Mouse (Mus musculus) heart, adult 2 months (tissue): ENCODE measurements around the gene Tmprss3. TPM values are rescaled to one million over a fixed set of nuclear protein-coding genes. Genes with fewer than 3 reads are reported as not detected.

Source experiments
- DNase-seq, 2 experiments: peaks; one replicate each; pipeline ENCODE4 v3.0.0; 2021
- H3K27ac ChIP-seq: fragments of 200-600 bp; 2 replicates; pipeline ENCODE4 v1.8.1; 2022
- H3K27me3 ChIP-seq: fragments of 200-500 bp; 2 replicates; pipeline ENCODE4 v1.6.1; 2012; ENCODE audit warnings: mild to moderate bottlenecking, low read length, inconsistent platforms, mixed read lengths; ENCODE audit not compliant: control insufficient read depth, insufficient read depth
- H3K36me3 ChIP-seq: fragments of 200-500 bp; 2 replicates; pipeline ENCODE4 v1.6.1; 2012; ENCODE audit warnings: low read length, inconsistent platforms; ENCODE audit not compliant: control insufficient read depth, insufficient read depth
- H3K4me1 ChIP-seq: fragments of 200-500 bp; 2 replicates; pipeline ENCODE4 v1.6.1; 2011; ENCODE audit warnings: low read length; ENCODE audit not compliant: control insufficient read depth, insufficient read depth
- H3K4me3 ChIP-seq: fragments of 200-600 bp; 2 replicates; pipeline ENCODE4 v1.8.1; 2022
- H3K79me2 ChIP-seq: fragments of 200-500 bp; replicated peaks from 2 replicates; pipeline ENCODE4 v1.6.1; 2012; ENCODE audit warnings: mild to moderate bottlenecking, inconsistent platforms, low read length, moderate library complexity, mixed read lengths; ENCODE audit not compliant: control insufficient read depth, insufficient read depth
- H3K9ac ChIP-seq: fragments of 200-500 bp; 2 replicates; pipeline ENCODE4 v1.6.1; 2012; ENCODE audit warnings: low read depth, mild to moderate bottlenecking, control low read depth, inconsistent platforms, low read length, mixed read lengths
- CTCF ChIP-seq: fragments of 200-600 bp; IDR thresholded peaks from 2 replicates; pipeline ENCODE4 v1.8.1; 2022; ENCODE audit warnings: antibody characterized with exemption, mild to moderate bottlenecking, moderate library complexity
- EP300 ChIP-seq: fragments of 200-500 bp; IDR thresholded peaks from 2 replicates; pipeline ENCODE4 v1.6.1; 2011; ENCODE audit warnings: low read depth, low read length, control low read depth; ENCODE audit not compliant: insufficient read depth
- POLR2A ChIP-seq: fragments of 200-500 bp; IDR thresholded peaks from 2 replicates; pipeline ENCODE4 v1.6.1; 2011; ENCODE audit warnings: mild to moderate bottlenecking, low read depth, low read length, control low read depth; ENCODE audit not compliant: insufficient read depth
- WGBS: fragments of 180-500 bp; shearing (Covaris S2); methylation state at CpG from one replicate; pipeline ENCODE4 v1.1.7; 2018; 5-methylcytosine and 5-hydroxymethylcytosine counted together
- intact Hi-C: fragments of 180-260 bp; cut with DNase I; formaldehyde crosslinking; loops from one replicate; pipeline ENCODE4 v1.15.1; 2025
- long read RNA-seq: library from polyadenylated mRNA; stranded (forward); transcript quantifications from one replicate; pipeline ENCODE4 v2.0.0, GENCODE M21; 2021
- polyA plus RNA-seq: library from polyadenylated mRNA; depleted of rRNA; stranded (reverse); fragments of >200 nt; gene quantifications from 2 replicates; pipeline ENCODE4 v1.2.3, GENCODE M21; 2012; rRNA removed
- total RNA-seq, 2 experiments: library from RNA; stranded (reverse); gene quantifications; 2 replicates each; pipeline ENCODE4 v1.2.3; 2021

The Tmprss3 gene
- total RNA-seq (not detected), polyA plus RNA-seq (not detected in 2 replicates)
- long read RNA-seq, result 0 reads

GRCm38 (mm10) chr17:31198877-31199276 is at the start of gene Tmprss3:
Gene Tmprss3, minus strand, starts transcription at chr17:31198977.
- 86% methylated on average over 11 of the region's 11 CpGs for WGBS

DNA sequence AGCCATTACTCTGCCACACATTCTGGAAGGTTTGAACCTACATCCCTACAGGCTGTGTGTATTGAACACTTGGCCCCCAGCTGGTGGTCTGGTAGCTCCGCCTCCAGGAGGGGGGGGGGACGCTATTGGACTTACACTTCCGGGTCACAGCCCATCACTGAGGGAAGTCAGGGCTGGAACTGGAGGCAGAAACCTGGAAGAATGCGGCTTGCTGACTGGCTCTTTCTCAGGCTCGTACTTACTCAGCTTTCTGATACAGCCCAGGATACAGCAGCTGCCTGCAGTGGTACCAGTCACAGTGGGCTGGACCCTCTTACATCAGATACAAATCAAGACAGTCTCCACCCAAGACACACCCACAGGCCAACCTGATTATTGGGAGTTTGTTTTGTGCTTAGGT is 48.4 kb upstream of the Tmprss3 start:
- intact Hi-C loops, result no loop called here
- DNase-seq, result no peak
- WGBS, result 47% methylated on average over 5 of the region's 5 CpGs
- no peak for TF ChIP-seq EP300
- no peak for TF ChIP-seq POLR2A
- Histone ChIP-seq H3K4me1 (peaks cover 4% of the 10 kb centered on the region), H3K9ac (no peak overlapping the region), H3K27me3 (no peaks in the 10 kb centered on the region), H3K4me3 (no peak overlapping the region), H3K27ac (no peak overlapping the region), H3K36me3 (no peaks in the 10 kb centered on the region), H3K79me2 (no peaks in the 10 kb centered on the region)

More at GRCm38 (mm10) chr17:31198877-31199276, at the start of gene Tmprss3:
- H3K9ac ChIP-seq, result no peak within 1 kb of the TSS
- TF ChIP-seq POLR2A (no peak), CTCF (no peak), EP300 (no peak)
- H3K36me3 ChIP-seq, result no peaks in the 10 kb centered on the region
- H3K4me1 ChIP-seq, result no peaks in the 10 kb centered on the region
- no peak within 1 kb of the TSS for H3K4me3 ChIP-seq
- no peak within 1 kb of the TSS for H3K27ac ChIP-seq
- intact Hi-C loops, result no loop called here
- no peaks in the 10 kb centered on the region for H3K27me3 ChIP-seq
- no peaks in the 10 kb centered on the region for H3K79me2 ChIP-seq
- DNase-seq, result no peak

DNA sequence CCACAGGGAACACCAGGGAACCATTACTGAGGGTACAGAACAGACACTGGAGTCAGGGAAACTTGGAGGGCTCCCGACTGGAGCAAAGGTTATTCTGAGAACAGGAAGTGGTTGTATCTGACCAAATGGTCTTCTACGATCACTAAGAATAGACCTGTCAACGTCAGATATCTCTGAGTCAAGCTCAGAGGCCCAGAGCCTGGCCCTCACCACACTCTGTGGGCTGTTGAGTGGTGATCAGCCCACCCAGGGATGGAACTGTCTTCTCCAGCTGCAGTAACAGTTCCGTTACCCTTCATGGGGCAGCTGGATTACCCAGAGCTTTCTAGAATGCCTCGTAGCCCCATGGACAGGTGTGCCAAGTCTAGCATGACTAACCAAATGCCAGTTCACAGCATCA is 46.5 kb upstream of the Tmprss3 start:
- no peaks in the 10 kb centered on the region for H3K36me3 ChIP-seq
- peak overlapping the region; percentile 36 for H3K27ac ChIP-seq
- peak in 1 of 2 experiments; percentile 52 for DNase-seq
- H3K9ac ChIP-seq, result no peak overlapping the region
- TF ChIP-seq EP300 (no peak), CTCF (no peak), POLR2A (no peak)
- intact Hi-C loops, result no loop called here
- H3K79me2 ChIP-seq, result no peaks in the 10 kb centered on the region
- 22% methylated on average over 5 of the region's 5 CpGs for WGBS
- no peak overlapping the region for H3K4me3 ChIP-seq
- peaks cover 4% of the 10 kb centered on the region for H3K4me1 ChIP-seq
- H3K27me3 ChIP-seq, result no peaks in the 10 kb centered on the region

GRCm38 (mm10) chr17:31242764-31243163 is 44.0 kb upstream of the Tmprss3 start:
- H3K4me3 ChIP-seq, result no peak overlapping the region
- TF ChIP-seq POLR2A, result no peak
- peak; percentile 60 for TF ChIP-seq CTCF
- H3K9ac ChIP-seq, result no peak overlapping the region
- no peaks in the 10 kb centered on the region for H3K27me3 ChIP-seq
- H3K4me1 ChIP-seq, result peaks cover 4% of the 10 kb centered on the region
- no peak overlapping the region for H3K27ac ChIP-seq
- H3K79me2 ChIP-seq, result no peaks in the 10 kb centered on the region
- peak in 1 of 2 experiments; percentile 27 for DNase-seq
- WGBS, result 0% methylated on average over 1 of the region's 1 CpGs
- no peaks in the 10 kb centered on the region for H3K36me3 ChIP-seq
- intact Hi-C loops, result loop anchor here (2.0 kb wide), 1 partner anchor 232 kb away; no protein-coding TSS in a partner anchor

DNA sequence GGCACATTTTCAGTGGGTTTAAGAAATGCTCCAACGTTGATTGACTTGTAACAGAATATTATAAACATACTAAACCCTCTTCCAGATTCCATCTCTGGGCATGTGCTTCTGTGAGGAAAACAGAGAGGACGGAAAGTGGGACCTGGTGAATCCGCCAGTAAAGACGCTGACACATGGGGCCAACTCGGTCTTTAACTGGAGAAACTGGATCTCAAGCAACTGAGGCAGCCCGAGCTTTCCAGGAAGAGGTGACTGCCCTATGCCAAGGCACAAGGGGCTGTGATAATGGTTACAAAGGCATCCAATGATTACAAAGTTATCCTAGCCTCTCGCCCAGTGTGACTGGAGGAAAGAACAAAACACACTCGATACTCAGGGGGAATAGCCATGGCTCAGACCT is 42.4 kb upstream of the Tmprss3 start:
- TF ChIP-seq CTCF, result no peak
- no peak for TF ChIP-seq EP300
- no peak for TF ChIP-seq POLR2A
- H3K27me3 ChIP-seq, result no peaks in the 10 kb centered on the region
- H3K4me3 ChIP-seq, result no peak overlapping the region
- WGBS, result 78% methylated on average over 8 of the region's 8 CpGs
- intact Hi-C loops, result no loop called here
- peaks cover 4% of the 10 kb centered on the region for H3K4me1 ChIP-seq
- peak in 1 of 2 experiments; percentile 8 for DNase-seq
- no peaks in the 10 kb centered on the region for H3K36me3 ChIP-seq
- H3K9ac ChIP-seq, result no peak overlapping the region
- no peak overlapping the region for H3K27ac ChIP-seq
- no peaks in the 10 kb centered on the region for H3K79me2 ChIP-seq

DNA sequence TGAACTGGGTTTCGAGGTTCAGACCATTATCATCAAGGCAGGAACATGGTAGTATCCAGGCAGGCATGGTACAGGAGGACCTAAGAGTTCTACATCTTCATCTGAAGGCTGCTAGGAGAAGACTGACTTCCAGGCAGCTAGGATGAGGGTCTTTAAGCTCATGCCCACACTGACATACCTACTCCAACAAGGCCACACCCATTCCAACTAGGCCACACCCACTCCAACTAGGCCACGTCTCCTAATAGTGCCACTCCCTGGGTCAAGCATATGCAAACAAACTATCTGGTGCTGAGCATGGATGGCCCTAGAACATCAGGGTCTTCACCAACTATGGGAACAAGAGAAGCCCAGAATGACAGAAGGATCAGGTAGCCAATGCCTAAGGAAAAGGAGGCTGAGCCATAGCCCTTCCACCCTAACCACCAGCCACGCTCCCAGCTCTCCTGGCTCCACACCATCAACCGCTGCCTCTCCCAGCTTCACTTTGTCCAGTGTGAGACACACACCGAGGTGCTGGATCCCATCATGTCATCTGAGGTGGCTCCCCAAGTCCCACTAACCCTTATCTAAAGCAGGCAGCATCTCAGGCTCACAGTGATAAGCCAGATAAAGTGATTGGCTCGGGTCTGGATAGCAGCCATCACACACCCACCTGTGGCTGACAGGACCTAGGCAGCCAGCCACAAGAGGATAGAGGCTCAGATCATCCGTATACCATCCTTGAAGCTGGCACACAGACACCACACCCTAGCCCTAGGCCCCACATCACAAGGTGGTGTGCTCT is 39.6 kb upstream of the Tmprss3 start:
- intact Hi-C loops, result no loop called here
- WGBS, result 74% methylated on average over 7 of the region's 7 CpGs
- TF ChIP-seq EP300 (no peak), CTCF (no peak), POLR2A (no peak)

More for the DNA sequence above, 39.6 kb upstream of the Tmprss3 start:
- Histone ChIP-seq H3K36me3 (no peaks in the 10 kb centered on the region), H3K27me3 (no peaks in the 10 kb centered on the region), H3K9ac (no peak overlapping the region), H3K79me2 (no peaks in the 10 kb centered on the region), H3K4me1 (no peaks in the 10 kb centered on the region), H3K27ac (no peak overlapping the region), H3K4me3 (no peak overlapping the region)
- peak in 1 of 2 experiments; percentile 2 for DNase-seq
